Mouse (Mus musculus) forebrain, embryonic 11.5 days (tissue): ENCODE results near the gene Mtg1. TPM values are rescaled to one million over a fixed set of nuclear protein-coding genes. Genes with fewer than 3 reads are reported as not detected.
"Not testable (repeated sequence)": the region's sequence is repeated elsewhere in the genome, so short reads cannot be mapped to it uniquely, and the experiment has no call there.

Experiments
- ATAC-seq: fragments of 200-750 bp; cut with Nextera tagmentation; replicated peaks from 2 replicates; pipeline ENCODE4 v1.8.0; 2017; ENCODE audit warnings: moderate TSS enrichment; ENCODE audit not compliant: low FRiP score
- DNase-seq: peaks from one replicate; pipeline ENCODE4 v3.0.0-alpha.2; 2017; ENCODE audit warnings: low spot score
- H3K27ac ChIP-seq: fragments of 300-500 bp; sonication (generic); 2 replicates; pipeline ENCODE4 v1.5.1; 2014; ENCODE audit warnings: low read depth, low read length
- H3K27me3 ChIP-seq: fragments of 300-500 bp; sonication (generic); 2 replicates; pipeline ENCODE4 v1.6.1; 2014; ENCODE audit warnings: mild to moderate bottlenecking, low read length, mixed read lengths; ENCODE audit not compliant: control insufficient read depth, insufficient read depth
- H3K36me3 ChIP-seq: fragments of 300-500 bp; sonication (generic); 2 replicates; pipeline ENCODE4 v1.6.1; 2014; ENCODE audit warnings: mild to moderate bottlenecking, low read length, moderate library complexity, mixed read lengths; ENCODE audit not compliant: control insufficient read depth, insufficient read depth
- H3K4me1 ChIP-seq: fragments of 300-500 bp; sonication (generic); replicated peaks from 2 replicates; pipeline ENCODE4 v1.6.1; 2014; ENCODE audit warnings: low read length, mixed read lengths; ENCODE audit not compliant: control insufficient read depth, insufficient read depth
- H3K4me2 ChIP-seq: fragments of 300-500 bp; sonication (generic); 2 replicates; pipeline ENCODE4 v1.6.1; 2014; ENCODE audit warnings: low read depth, mild to moderate bottlenecking, low read length, moderate library complexity, mixed read lengths; ENCODE audit not compliant: severe bottlenecking
- H3K4me3 ChIP-seq: fragments of 300-500 bp; sonication (generic); 2 replicates; pipeline ENCODE4 v1.5.1; 2014; ENCODE audit warnings: low read depth, low read length
- H3K9ac ChIP-seq: fragments of 300-500 bp; sonication (generic); 2 replicates; pipeline ENCODE4 v1.6.1; 2014; ENCODE audit warnings: low read length
- H3K9me3 ChIP-seq: fragments of 300-500 bp; sonication (generic); 2 replicates; pipeline ENCODE4 v1.6.1; 2016; ENCODE audit warnings: low read length, mixed read lengths; ENCODE audit not compliant: control insufficient read depth
- WGBS: fragments of 180-500 bp; shearing (Covaris S2); extraction: QIAGEN DNeasy Blood & Tissue Kit; methylation state at CpG from one replicate; pipeline ENCODE4 v1.1.7; 2014; 5-methylcytosine and 5-hydroxymethylcytosine counted together
- polyA plus RNA-seq: library from polyadenylated mRNA; unstranded; fragments of >200 nt; fragmentation: Nextera tagmentation; extraction: Ambion mirVana; gene quantifications from 2 replicates; pipeline ENCODE4 v1.2.1, GENCODE M21; 2014

Mtg1 gene
- polyA plus RNA-seq, 1 experiment from 2014 or later = 27.8 TPM

- 93% methylated on average over 1 of the region's 1 CpGs for WGBS
- Histone ChIP-seq H3K9me3 (no peaks in the 10 kb centered on the region), H3K27ac (no peak overlapping the region), H3K27me3 (no peaks in the 10 kb centered on the region), H3K4me2 (no peak overlapping the region), H3K4me3 (no peak overlapping the region), H3K36me3 (no peaks in the 10 kb centered on the region), H3K9ac (no peak overlapping the region), H3K4me1 (peaks cover 3% of the 10 kb centered on the region; the same call in 1 of the 2 replicates)
- DNase-seq = no peak
- no peak for ATAC-seq
Observed at GRCm38 (mm10) chr7:140124382-140124781, 13.0 kb upstream of the Mtg1 start.

- H3K27ac ChIP-seq = no peak overlapping the region
- no peaks in the 10 kb centered on the region for H3K27me3 ChIP-seq
- peak overlapping the region; percentile 76 for H3K9ac ChIP-seq
- H3K9me3 ChIP-seq = no peaks in the 10 kb centered on the region
- peak overlapping the region; percentile 69 for H3K4me3 ChIP-seq
- 2% methylated on average over 40 of the region's 40 CpGs for WGBS
- peak overlapping the region; percentile 85 for H3K4me2 ChIP-seq
- ATAC-seq (peak; percentile 99), DNase-seq (peak; percentile 97)
- H3K4me1 ChIP-seq = peaks cover 3% of the 10 kb centered on the region; the same call in 1 of the 2 replicates
- H3K36me3 ChIP-seq = no peaks in the 10 kb centered on the region
Observed at GRCm38 (mm10) chr7:140125278-140126021, 11.9 kb upstream of the Mtg1 start.

DNA sequence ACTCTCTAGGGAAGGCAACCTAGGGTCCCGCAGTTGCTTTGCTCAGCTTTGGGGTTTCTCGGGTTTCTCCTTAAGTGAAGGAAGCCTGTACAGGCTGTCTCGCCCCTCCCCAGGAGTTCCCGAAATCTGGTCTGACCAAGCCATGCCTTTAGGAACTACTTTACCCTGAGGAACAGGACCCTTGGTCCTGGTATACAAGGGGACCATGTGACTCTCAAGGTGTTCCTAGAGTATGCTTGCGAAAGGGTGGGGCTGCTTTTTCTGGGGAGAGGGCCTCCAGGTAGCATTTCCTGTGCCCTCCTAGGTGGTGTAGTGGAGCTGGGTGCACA lies 11.4 kb upstream of the Mtg1 start:
- Histone ChIP-seq H3K9ac (peak overlapping the region; percentile 76), H3K27me3 (no peaks in the 10 kb centered on the region), H3K4me2 (peak overlapping the region; percentile 85), H3K9me3 (no peaks in the 10 kb centered on the region), H3K27ac (no peak overlapping the region), H3K4me3 (peak overlapping the region; percentile 69), H3K4me1 (peaks cover 3% of the 10 kb centered on the region; the same call in 1 of the 2 replicates), H3K36me3 (no peaks in the 10 kb centered on the region)
- peak; percentile 30; the same call in 1 of the 2 replicates for ATAC-seq
- DNase-seq = no peak
- 6% methylated on average over 5 of the region's 5 CpGs for WGBS

- WGBS = 95% methylated on average over 3 of the region's 3 CpGs
Observed at GRCm38 (mm10) chr7:140126934-140127333, 10.4 kb upstream of the Mtg1 start.

DNA sequence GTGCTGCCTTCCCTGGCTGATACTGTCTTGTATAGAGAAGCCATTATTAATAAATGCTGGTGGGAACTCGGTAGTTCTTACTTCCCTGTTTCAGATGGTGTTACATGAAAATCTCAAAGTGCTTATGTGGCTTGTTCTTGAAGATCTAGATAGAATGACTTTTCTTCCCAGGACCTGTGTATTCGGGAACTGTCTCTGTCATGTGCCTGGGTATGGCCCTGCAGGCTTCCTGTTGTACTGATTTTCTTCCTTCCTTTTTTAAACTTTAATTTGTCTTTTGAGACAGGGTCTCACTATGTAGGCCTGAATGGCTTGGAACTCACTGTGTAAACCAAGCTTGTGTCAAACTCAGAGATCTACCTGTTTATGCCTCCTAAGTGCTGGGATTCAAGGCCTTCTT lies 9.5 kb upstream of the Mtg1 start:
- WGBS = 85% methylated on average over 2 of the region's 2 CpGs

More at GRCm38 (mm10) chr7:140126934-140127333, 10.4 kb upstream of the Mtg1 start:
- H3K36me3 ChIP-seq = no peaks in the 10 kb centered on the region
- H3K4me3 ChIP-seq = no peak overlapping the region
- H3K9ac ChIP-seq = no peak overlapping the region
- no peak for ATAC-seq
- no peaks in the 10 kb centered on the region for H3K9me3 ChIP-seq
- peaks cover 3% of the 10 kb centered on the region; the same call in 1 of the 2 replicates for H3K4me1 ChIP-seq
- H3K27me3 ChIP-seq = no peaks in the 10 kb centered on the region
- no peak for DNase-seq
- no peak overlapping the region for H3K4me2 ChIP-seq
- no peak overlapping the region for H3K27ac ChIP-seq

DNA sequence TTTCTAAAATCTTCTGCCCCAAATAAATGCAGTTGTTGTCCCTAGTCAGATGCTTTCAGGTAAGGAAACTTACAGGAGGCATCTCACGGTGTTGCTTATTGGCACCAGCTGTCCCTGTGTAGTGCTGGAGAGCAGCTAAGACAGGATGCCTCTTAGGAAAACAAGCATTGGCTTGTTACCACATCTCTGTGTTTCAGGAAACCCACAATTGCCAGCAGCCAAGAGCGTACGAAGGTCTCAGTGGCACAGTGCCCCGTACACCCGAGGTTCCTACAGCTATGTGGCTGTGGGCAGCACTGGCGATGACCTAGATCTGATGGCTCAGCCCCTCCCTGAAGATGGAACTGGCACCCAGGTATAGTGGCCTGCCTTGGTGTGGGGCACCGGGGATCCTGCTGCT lies 5.2 kb upstream of the Mtg1 start:
- 93% methylated on average over 7 of the region's 7 CpGs for WGBS

More for the DNA sequence above, 9.5 kb upstream of the Mtg1 start:
- Histone ChIP-seq H3K4me1 (peaks cover 3% of the 10 kb centered on the region; the same call in 1 of the 2 replicates), H3K27ac (no peak overlapping the region), H3K4me3 (no peak overlapping the region), H3K36me3 (no peaks in the 10 kb centered on the region), H3K9me3 (no peaks in the 10 kb centered on the region), H3K9ac (no peak overlapping the region), H3K27me3 (no peaks in the 10 kb centered on the region), H3K4me2 (no peak overlapping the region)
- ATAC-seq (no peak), DNase-seq (no peak)

DNA sequence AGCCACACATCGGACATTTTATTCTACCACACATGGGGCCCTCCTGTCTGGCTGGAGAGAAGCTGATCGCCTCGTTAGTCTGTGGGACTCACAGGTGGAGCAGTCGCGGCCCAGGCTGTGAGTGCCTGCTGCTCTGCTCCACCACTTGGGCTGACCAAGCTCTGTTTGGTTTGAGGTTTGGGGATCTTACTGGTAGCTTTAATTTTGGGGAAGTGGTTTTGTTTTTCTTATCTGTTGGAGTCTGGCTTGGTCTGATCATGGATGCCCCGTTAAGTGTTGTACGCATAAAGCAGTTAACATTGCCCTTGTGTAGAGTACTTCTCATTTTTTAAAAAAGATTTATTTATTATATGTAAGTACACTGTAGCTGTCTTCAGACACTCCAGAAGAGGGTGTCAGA lies 3.3 kb upstream of the Mtg1 start:
- ATAC-seq, H3K36me3 ChIP-seq, DNase-seq, H3K4me3 ChIP-seq, H3K4me1 ChIP-seq, H3K9ac ChIP-seq, H3K9me3 ChIP-seq, H3K4me2 ChIP-seq, H3K27ac ChIP-seq, H3K27me3 ChIP-seq: not testable (repeated sequence)
- 91% methylated on average over 5 of the region's 7 CpGs for WGBS

More for the DNA sequence above, 5.2 kb upstream of the Mtg1 start:
- ATAC-seq, H3K27me3 ChIP-seq, H3K4me3 ChIP-seq, H3K9ac ChIP-seq, H3K9me3 ChIP-seq, H3K36me3 ChIP-seq, DNase-seq, H3K27ac ChIP-seq, H3K4me1 ChIP-seq, H3K4me2 ChIP-seq: not testable (repeated sequence)

- no peak overlapping the region for H3K4me2 ChIP-seq
- H3K4me1 ChIP-seq = 0 out of 2 replicates have a peak, but pooled peaks cover 2% of the 10 kb centered on the region
- H3K27ac ChIP-seq = no peak overlapping the region
- H3K9me3 ChIP-seq = no peaks in the 10 kb centered on the region
- H3K27me3 ChIP-seq = no peaks in the 10 kb centered on the region
- DNase-seq (no peak), ATAC-seq (no peak)
- no peaks in the 10 kb centered on the region for H3K36me3 ChIP-seq
- no peak overlapping the region for H3K9ac ChIP-seq
- no peak overlapping the region for H3K4me3 ChIP-seq
- WGBS = 93% methylated on average over 5 of the region's 5 CpGs
Observed at GRCm38 (mm10) chr7:140135106-140135770, 2.1 kb upstream of the Mtg1 start.
